Mouse (Mus musculus) CH12.LX (cell line): ENCODE results near the gene Ckap4. TPM values are rescaled to one million over a fixed set of nuclear protein-coding genes. Genes with fewer than 3 reads are reported as not detected.

ENCODE experiments used
- DNase-seq: peaks from one replicate; pipeline ENCODE4 v3.0.0-alpha.2; 2013; ENCODE audit errors: extremely low read depth
- H3K27ac ChIP-seq: 2 replicates; pipeline ENCODE4 v1.5.1; 2012; ENCODE audit warnings: low read depth, mild to moderate bottlenecking, control low read depth, moderate library complexity; ENCODE audit not compliant: insufficient read depth
- H3K27me3 ChIP-seq: replicated peaks from 2 replicates; pipeline ENCODE3; 2012; ENCODE audit warnings: inconsistent platforms
- H3K36me3 ChIP-seq, 2 experiments: replicated peaks in 1 of 2; 2 replicates each; pipeline versions ENCODE3 to v1.6.1; 2012; ENCODE audit warnings: inconsistent platforms in 1 of 2, low read length in 1 of 2, mild to moderate bottlenecking in 1 of 2, mixed read lengths in 1 of 2, moderate library complexity in 1 of 2; ENCODE audit not compliant: control insufficient read depth in 1 of 2, insufficient read depth in 1 of 2
- H3K4me1 ChIP-seq, 2 experiments: 2 replicates each; pipeline ENCODE4 v1.6.1; 2012; ENCODE audit warnings: inconsistent platforms in 1 of 2, moderate library complexity in 1 of 2; ENCODE audit not compliant: insufficient read depth in 2 of 2, control insufficient read depth in 1 of 2
- H3K4me2 ChIP-seq: 2 replicates; pipeline ENCODE4 v1.6.1; 2012; ENCODE audit warnings: low read depth, mild to moderate bottlenecking, control low read depth; ENCODE audit not compliant: poor library complexity, insufficient read depth, severe bottlenecking
- H3K4me3 ChIP-seq, 3 experiments: fragments of 150-350 bp in 1 of 3; sonication (generic) in 1 of 3; replicated peaks in 1 of 3; 2 replicates each; pipeline versions ENCODE3 to v1.5.1; 2011 to 2012; ENCODE audit warnings: low read depth in 2 of 3, low read length in 2 of 3, mild to moderate bottlenecking in 2 of 3, moderate library complexity in 2 of 3, control low read depth in 1 of 3, improper control_type of control experiment in 1 of 3, inconsistent platforms in 1 of 3, mixed read lengths in 1 of 3; ENCODE audit not compliant: poor library complexity in 1 of 3
- H3K79me2 ChIP-seq: replicated peaks from 2 replicates; pipeline ENCODE4 v1.6.1; 2012; ENCODE audit warnings: mild to moderate bottlenecking, moderate library complexity; ENCODE audit not compliant: control insufficient read depth, poor library complexity, insufficient read depth, severe bottlenecking; ENCODE audit errors: extremely low read depth
- H3K9ac ChIP-seq: 2 replicates; pipeline ENCODE4 v1.6.1; 2012; ENCODE audit warnings: low read depth, mild to moderate bottlenecking, control low read depth, moderate library complexity; ENCODE audit not compliant: insufficient read depth
- H3K9me3 ChIP-seq: replicated peaks from 2 replicates; pipeline ENCODE3; 2012; ENCODE audit warnings: low read length, inconsistent platforms, mixed read lengths
- BHLHE40 ChIP-seq: IDR thresholded peaks from 2 replicates; pipeline ENCODE4 v1.6.1; 2011; ENCODE audit warnings: mild to moderate bottlenecking, low read depth, low read length, improper control_type of control experiment
- CHD1 ChIP-seq: IDR thresholded peaks from 2 replicates; pipeline ENCODE4 v1.6.1; 2012; ENCODE audit warnings: low read depth, low read length, improper control_type of control experiment, inconsistent platforms
- CHD2 ChIP-seq: IDR thresholded peaks from 2 replicates; pipeline ENCODE4 v1.6.1; 2011; ENCODE audit warnings: low read length, improper control_type of control experiment
- E2F4 ChIP-seq: IDR thresholded peaks from 2 replicates; pipeline ENCODE4 v1.6.1; 2011; ENCODE audit warnings: low read depth, low read length, improper control_type of control experiment; ENCODE audit not compliant: insufficient replicate concordance
- ELF1 ChIP-seq: IDR thresholded peaks from 2 replicates; pipeline ENCODE4 v1.6.1; 2014; ENCODE audit warnings: low read depth, mild to moderate bottlenecking, inconsistent platforms, low read length, improper control_type of control experiment
- EP300 ChIP-seq: IDR thresholded peaks from 2 replicates; pipeline ENCODE4 v1.6.1; 2011; ENCODE audit warnings: low read length, improper control_type of control experiment
- ETS1 ChIP-seq: conservative IDR thresholded peaks from 2 replicates; pipeline ENCODE4 v1.6.1; 2012; ENCODE audit warnings: low read depth, mild to moderate bottlenecking, inconsistent platforms, low read length, improper control_type of control experiment, moderate library complexity
- GABPA ChIP-seq: IDR thresholded peaks from 2 replicates; pipeline ENCODE4 v1.6.1; 2012; ENCODE audit warnings: low read depth, low read length, improper control_type of control experiment, inconsistent platforms; ENCODE audit not compliant: insufficient replicate concordance
- HCFC1 ChIP-seq: IDR thresholded peaks from 2 replicates; pipeline ENCODE4 v1.6.1; 2012; ENCODE audit warnings: low read depth, mild to moderate bottlenecking, inconsistent platforms, low read length, improper control_type of control experiment
- IRF4 ChIP-seq: IDR thresholded peaks from 2 replicates; pipeline ENCODE4 v1.6.1; 2014; ENCODE audit warnings: low read depth, mild to moderate bottlenecking, inconsistent platforms, low read length, improper control_type of control experiment
- JUN ChIP-seq: IDR thresholded peaks from 2 replicates; pipeline ENCODE4 v1.6.1; 2011; ENCODE audit warnings: low read depth, mild to moderate bottlenecking, low read length, improper control_type of control experiment, moderate library complexity; ENCODE audit not compliant: insufficient read depth
- KAT2A ChIP-seq: IDR thresholded peaks from 2 replicates; pipeline ENCODE4 v1.6.1; 2012; ENCODE audit warnings: low read length, improper control_type of control experiment, inconsistent platforms; ENCODE audit not compliant: insufficient replicate concordance
- MAX ChIP-seq: IDR thresholded peaks from 2 replicates; pipeline ENCODE4 v1.6.1; 2011; ENCODE audit warnings: low read length, improper control_type of control experiment
- MEF2A ChIP-seq: IDR thresholded peaks from 2 replicates; pipeline ENCODE4 v1.6.1; 2014; ENCODE audit warnings: low read depth, mild to moderate bottlenecking, inconsistent platforms, low read length, improper control_type of control experiment, borderline replicate concordance
- MXI1 ChIP-seq: IDR thresholded peaks from 2 replicates; pipeline ENCODE4 v1.6.1; 2011; ENCODE audit warnings: mild to moderate bottlenecking, low read depth, low read length, improper control_type of control experiment
- MYC ChIP-seq: IDR thresholded peaks from 2 replicates; pipeline ENCODE4 v1.6.1; 2011; ENCODE audit warnings: low read depth, mild to moderate bottlenecking, improper control_type of control experiment, low read length
- NELFE ChIP-seq: IDR thresholded peaks from 2 replicates; pipeline ENCODE4 v1.6.1; 2011; ENCODE audit warnings: low read depth, low read length, improper control_type of control experiment
- NRF1 ChIP-seq: IDR thresholded peaks from 2 replicates; pipeline ENCODE4 v1.6.1; 2014; ENCODE audit warnings: low read depth, mild to moderate bottlenecking, inconsistent platforms, low read length, improper control_type of control experiment, moderate library complexity
- POLR2A ChIP-seq: IDR thresholded peaks from 2 replicates; pipeline ENCODE4 v1.6.1; 2011; ENCODE audit warnings: low read depth, mild to moderate bottlenecking, improper control_type of control experiment, low read length
- POLR2AphosphoS2 ChIP-seq: IDR thresholded peaks from 2 replicates; pipeline ENCODE4 v1.6.1; 2011; ENCODE audit warnings: low read depth, low read length, improper control_type of control experiment
- RAD21 ChIP-seq: IDR thresholded peaks from 2 replicates; pipeline ENCODE4 v1.6.1; 2011; ENCODE audit warnings: low read depth, mild to moderate bottlenecking, low read length, improper control_type of control experiment, moderate library complexity
- RCOR1 ChIP-seq: conservative IDR thresholded peaks from 2 replicates; pipeline ENCODE4 v1.6.1; 2012; ENCODE audit warnings: low read depth, mild to moderate bottlenecking, inconsistent platforms, low read length, improper control_type of control experiment
- SIN3A ChIP-seq: IDR thresholded peaks from 2 replicates; pipeline ENCODE4 v1.6.1; 2012; ENCODE audit warnings: low read length, improper control_type of control experiment, inconsistent platforms
- TBP ChIP-seq: conservative IDR thresholded peaks from 2 replicates; pipeline ENCODE4 v1.6.1; 2011; ENCODE audit warnings: low read depth, low read length, improper control_type of control experiment
- TCF12 ChIP-seq: IDR thresholded peaks from 2 replicates; pipeline ENCODE4 v1.6.1; 2014; ENCODE audit warnings: low read depth, mild to moderate bottlenecking, inconsistent platforms, low read length, improper control_type of control experiment
- UBTF ChIP-seq: IDR thresholded peaks from 2 replicates; pipeline ENCODE4 v1.6.1; 2012; ENCODE audit warnings: low read depth, mild to moderate bottlenecking, inconsistent platforms, low read length, improper control_type of control experiment, moderate library complexity
- USF2 ChIP-seq: conservative IDR thresholded peaks from 2 replicates; pipeline ENCODE4 v1.6.1; 2011; ENCODE audit warnings: low read depth, low read length, improper control_type of control experiment
- ZMIZ1 ChIP-seq: IDR thresholded peaks from 2 replicates; pipeline ENCODE4 v1.6.1; 2012; ENCODE audit warnings: low read depth, mild to moderate bottlenecking, inconsistent platforms, low read length, improper control_type of control experiment
- ZNF384 ChIP-seq: IDR thresholded peaks from 2 replicates; pipeline ENCODE4 v1.6.1; 2012; ENCODE audit warnings: low read depth, low read length, improper control_type of control experiment, inconsistent platforms
- dilution Hi-C: fragments of 300-500 bp; cut with MboI; formaldehyde crosslinking; loops from 2 replicates; pipeline ENCODE4 v1.14.3; 2020; ENCODE audit warnings: low sequenced_read_pairs; ENCODE audit not compliant: extremely low pct_unique_long_range_greater_than_20kb, extremely low pct_ligation_motif_present
- in situ Hi-C: fragments of 300-500 bp; cut with MboI; formaldehyde crosslinking; loops from 3 replicates; pipeline ENCODE4 v1.14.3; 2019; ENCODE audit warnings: low sequenced_read_pairs, low pct_ligation_motif_present, low pct_unique_long_range_greater_than_20kb, mixed read lengths
- polyA plus RNA-seq: library from polyadenylated mRNA; unstranded; fragments of >175 nt; gene quantifications from 2 replicates; pipeline ENCODE4 v1.2.1, GENCODE M21; 2012; ENCODE audit warnings: low read depth; ENCODE audit not compliant: insufficient read length
- total RNA-seq, 2 experiments: library from RNA; depleted of rRNA; stranded (reverse); fragments of 300-350 nt in 1 of 2; fragments of >200 nt in 1 of 2; gene quantifications; 2 replicates each; pipeline ENCODE4 v1.2.3; 2012 to 2014

Ckap4 gene
- total and polyA plus RNA-seq, 3 experiments = 24.4 to 71.2 (median 35.0) TPM

GRCm38 (mm10) chr10:84527070-84527469 lies 6.8 kb downstream of the Ckap4 start:
- dilution Hi-C loops = no loop called here
- peaks cover 14 to 70% of the 10 kb centered on the region in 2 experiments for H3K36me3 ChIP-seq
- H3K4me3 ChIP-seq = no peak overlapping the region
- H3K27ac ChIP-seq = no peak overlapping the region
- no peak overlapping the region for H3K4me2 ChIP-seq
- H3K4me1 ChIP-seq = peaks cover 16 to 34% of the 10 kb centered on the region in 2 experiments
- TF ChIP-seq MEF2A = no peak
- TF ChIP-seq UBTF = no peak
- no peak for TF ChIP-seq POLR2A
- no peak for TF ChIP-seq RAD21
- no peak for TF ChIP-seq ZNF384
- no peak for TF ChIP-seq MAX
- TF ChIP-seq GABPA = no peak
- no peak for TF ChIP-seq ZMIZ1
- TF ChIP-seq USF2 = no peak
- no peak for TF ChIP-seq EP300
- no peak for TF ChIP-seq NRF1
- no peak for TF ChIP-seq ELF1
- TF ChIP-seq HCFC1 = no peak
- no peak for TF ChIP-seq CHD2
- no peak for TF ChIP-seq MXI1
- no peak for TF ChIP-seq MYC
- TF ChIP-seq ETS1 = no peak
- no peak for TF ChIP-seq CHD1
- TF ChIP-seq E2F4 = no peak
- no peak for TF ChIP-seq SIN3A
- no peaks in the 10 kb centered on the region for H3K9me3 ChIP-seq
- in situ Hi-C loops = no loop called here
- H3K27me3 ChIP-seq = no peaks in the 10 kb centered on the region
- H3K9ac ChIP-seq = no peak overlapping the region
- peaks cover 22% of the 10 kb centered on the region for H3K79me2 ChIP-seq
- no peak for DNase-seq

GRCm38 (mm10) chr10:84526488-84526887 lies 7.4 kb downstream of the Ckap4 start:
- Histone ChIP-seq H3K4me2 (no peak overlapping the region), H3K79me2 (peaks cover 16% of the 10 kb centered on the region), H3K27me3 (no peaks in the 10 kb centered on the region), H3K9me3 (no peaks in the 10 kb centered on the region), H3K27ac (no peak overlapping the region), H3K36me3 (peaks cover 14 to 67% of the 10 kb centered on the region in 2 experiments), H3K4me3 (no peak overlapping the region), H3K4me1 (peaks cover 11 to 28% of the 10 kb centered on the region in 2 experiments), H3K9ac (no peak overlapping the region)
- dilution Hi-C loops (no loop called here), in situ Hi-C loops (no loop called here)
- no peak for DNase-seq
- TF ChIP-seq EP300 = no peak
- no peak for TF ChIP-seq HCFC1
- no peak for TF ChIP-seq JUN
- TF ChIP-seq CHD2 = no peak
- TF ChIP-seq POLR2AphosphoS2 = no peak
- TF ChIP-seq POLR2A = no peak
- TF ChIP-seq TBP = no peak
- no peak for TF ChIP-seq USF2
- no peak for TF ChIP-seq IRF4
- TF ChIP-seq GABPA = no peak
- TF ChIP-seq MAX = no peak
- TF ChIP-seq ZMIZ1 = no peak
- TF ChIP-seq NELFE = no peak
- no peak for TF ChIP-seq KAT2A
- no peak for TF ChIP-seq CHD1
- TF ChIP-seq BHLHE40 = no peak
- no peak for TF ChIP-seq SIN3A
- TF ChIP-seq RCOR1 = no peak
- TF ChIP-seq TCF12 = no peak
- TF ChIP-seq MXI1 = no peak
